Mouse (Mus musculus) CH12.LX (cell line): ENCODE measurements around the gene Npy4r.

ENCODE experiments used
- BHLHE40 ChIP-seq: IDR thresholded peaks from 2 replicates; pipeline ENCODE4 v1.6.1; 2011; ENCODE audit warnings: mild to moderate bottlenecking, low read depth, low read length, improper control_type of control experiment
- CTCF ChIP-seq, 2 experiments: IDR thresholded peaks in 1 of 2; conservative IDR thresholded peaks in 1 of 2; 2 replicates each; pipeline ENCODE4 v1.5.1; 2011 to 2012; ENCODE audit warnings: low read depth in 2 of 2, low read length in 2 of 2, improper control_type of control experiment in 1 of 2, inconsistent platforms in 1 of 2, mild to moderate bottlenecking in 1 of 2, moderate library complexity in 1 of 2
- ELF1 ChIP-seq: IDR thresholded peaks from 2 replicates; pipeline ENCODE4 v1.6.1; 2014; ENCODE audit warnings: low read depth, mild to moderate bottlenecking, inconsistent platforms, low read length, improper control_type of control experiment
- ETS1 ChIP-seq: conservative IDR thresholded peaks from 2 replicates; pipeline ENCODE4 v1.6.1; 2012; ENCODE audit warnings: low read depth, mild to moderate bottlenecking, inconsistent platforms, low read length, improper control_type of control experiment, moderate library complexity
- HCFC1 ChIP-seq: IDR thresholded peaks from 2 replicates; pipeline ENCODE4 v1.6.1; 2012; ENCODE audit warnings: low read depth, mild to moderate bottlenecking, inconsistent platforms, low read length, improper control_type of control experiment
- MAX ChIP-seq: IDR thresholded peaks from 2 replicates; pipeline ENCODE4 v1.6.1; 2011; ENCODE audit warnings: low read length, improper control_type of control experiment
- PAX5 ChIP-seq: IDR thresholded peaks from 2 replicates; pipeline ENCODE4 v1.6.1; 2012; ENCODE audit warnings: low read length, inconsistent platforms, mixed read lengths
- POLR2A ChIP-seq: IDR thresholded peaks from 2 replicates; pipeline ENCODE4 v1.6.1; 2011; ENCODE audit warnings: low read depth, mild to moderate bottlenecking, improper control_type of control experiment, low read length
- POLR2AphosphoS2 ChIP-seq: IDR thresholded peaks from 2 replicates; pipeline ENCODE4 v1.6.1; 2011; ENCODE audit warnings: low read depth, low read length, improper control_type of control experiment
- TBP ChIP-seq: conservative IDR thresholded peaks from 2 replicates; pipeline ENCODE4 v1.6.1; 2011; ENCODE audit warnings: low read depth, low read length, improper control_type of control experiment
- UBTF ChIP-seq: IDR thresholded peaks from 2 replicates; pipeline ENCODE4 v1.6.1; 2012; ENCODE audit warnings: low read depth, mild to moderate bottlenecking, inconsistent platforms, low read length, improper control_type of control experiment, moderate library complexity
- ZC3H11A ChIP-seq: IDR thresholded peaks from 2 replicates; pipeline ENCODE4 v1.6.1; 2012; ENCODE audit warnings: low read depth, mild to moderate bottlenecking, inconsistent platforms, low read length, improper control_type of control experiment

DNA sequence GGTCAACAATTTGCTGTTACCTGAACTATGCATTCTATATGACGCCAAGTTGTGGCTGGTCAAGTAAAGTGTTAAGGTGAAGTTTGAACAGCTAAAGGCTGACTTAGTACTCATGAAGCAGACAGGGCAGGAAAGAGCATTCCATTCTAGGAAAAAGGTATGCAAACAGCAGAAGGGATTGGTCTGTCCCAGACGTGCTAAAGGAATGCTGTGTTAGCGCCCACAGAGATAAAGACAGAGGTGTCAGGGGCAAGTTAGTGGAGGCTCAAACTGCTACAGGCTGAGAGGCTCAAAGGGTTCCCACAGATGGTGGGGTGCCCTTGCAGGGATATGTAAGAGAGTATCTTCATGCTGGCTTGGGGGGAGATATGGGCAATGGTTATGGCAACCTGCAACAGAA, 48.4 kb downstream of the Npy4r start:
- no peak for TF ChIP-seq CTCF (conservative IDR thresholded peaks at IDR 0.05 in 1 of 2, IDR thresholded peaks at IDR 0.05 in 1 of 2; ENCODE audit: low read depth in 2 of 2, low read length in 2 of 2)
- no peak for TF ChIP-seq UBTF
- TF ChIP-seq HCFC1 = no peak
- no peak for TF ChIP-seq MAX
- no peak for TF ChIP-seq POLR2A
- TF ChIP-seq ZC3H11A = no peak
- TF ChIP-seq POLR2AphosphoS2 = no peak
- TF ChIP-seq TBP = no peak
- no peak for TF ChIP-seq PAX5
- TF ChIP-seq ETS1 = no peak
- TF ChIP-seq ELF1 = no peak
- TF ChIP-seq BHLHE40 = no peak
